Mouse (Mus musculus): ENCODE measurements around the gene Trim7. TPM values are rescaled to one million over a fixed set of nuclear protein-coding genes. Genes with fewer than 3 reads are reported as not detected.
"Not testable (repeated sequence)": the region's sequence is repeated elsewhere in the genome, so short reads cannot be mapped to it uniquely, and the experiment has no call there.

The Trim7 gene
- polyA plus RNA-seq (2015; fragmentation: Nextera tagmentation; extraction: Ambion mirVana), result 4.4 and 4.8 TPM in 2 replicates

DNA sequence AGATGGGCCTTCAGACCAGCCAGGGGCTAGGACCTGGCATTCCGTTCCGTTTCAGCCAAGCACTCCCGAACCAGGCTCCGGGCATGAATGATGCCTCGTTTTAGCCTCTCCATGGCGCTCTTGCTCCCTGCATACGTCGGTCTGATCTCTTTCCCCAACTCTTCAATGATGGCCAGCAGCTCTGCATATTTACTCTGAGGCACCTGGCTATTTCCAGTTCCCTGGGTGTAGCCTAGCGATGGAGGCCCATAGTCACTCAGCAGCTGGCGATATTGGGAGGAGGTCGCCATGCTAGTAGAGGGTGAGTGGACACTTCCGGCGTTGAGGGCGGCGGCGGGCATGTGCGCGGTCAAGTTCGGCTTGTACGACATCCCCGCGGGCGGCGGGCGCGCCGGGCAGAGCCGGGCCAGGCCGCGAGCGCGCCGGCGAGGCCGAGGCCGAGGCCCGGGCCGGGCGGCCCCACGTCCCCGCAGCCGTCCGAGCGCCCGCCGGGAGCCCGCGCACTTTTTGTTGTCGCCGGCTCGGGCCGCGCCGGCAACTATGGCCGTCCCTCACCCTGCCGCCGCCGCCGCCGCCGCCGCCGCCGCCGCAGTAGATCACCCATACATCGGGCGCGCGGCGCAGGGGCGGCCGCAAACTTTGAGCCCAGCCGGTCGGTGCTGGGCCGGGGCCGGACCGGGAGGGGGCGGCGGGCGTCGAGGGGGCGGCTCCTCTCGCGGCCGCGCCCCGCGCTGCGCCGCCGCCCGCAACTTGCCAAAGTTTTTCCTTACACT is at the start of gene Trim7, which contains the start of gene Gm12184:
Trim7 (plus strand) TSS at position 162 of the 773 bp plus-strand sequence.
Gm12184 (minus strand) TSS at position 677 of the 773 bp plus-strand sequence.
- peak within 1 kb of the TSS; percentile 36; the same call in 1 of the 2 replicates for H3K27ac ChIP-seq (ENCODE audit: low read length)
- H3K36me3 ChIP-seq (ENCODE audit: insufficient read depth, low read length); H3K9me3 ChIP-seq (ENCODE audit: low read length); H3K27me3 ChIP-seq (ENCODE audit: insufficient read depth, low read length); H3K4me1 ChIP-seq (ENCODE audit: insufficient read depth, low read length): not testable (repeated sequence)
- H3K9ac ChIP-seq (replicated peaks; ENCODE audit: low read length), result peak within 1 kb of the TSS; percentile 65
- peak; percentile 85 for ATAC-seq (ENCODE audit: low FRiP score, low TSS enrichment)
- H3K4me3 ChIP-seq (ENCODE audit: low read length), result peak within 1 kb of the TSS; percentile 46
- WGBS, result under 1% methylated on average over 42 of the region's 92 CpGs
- H3K4me2 ChIP-seq (replicated peaks; ENCODE audit: low read depth, low read length), result peak within 1 kb of the TSS; percentile 67

GRCm38 (mm10) chr11:48776664-48777063 is 49.3 kb upstream of the Trim7 start:
- Histone ChIP-seq H3K27me3 (ENCODE audit: insufficient read depth, low read length) (no peaks in the 10 kb centered on the region), H3K4me3 (ENCODE audit: low read length) (no peak overlapping the region), H3K36me3 (ENCODE audit: insufficient read depth, low read length) (no peaks in the 10 kb centered on the region), H3K4me2 (replicated peaks; ENCODE audit: low read depth, low read length) (no peak overlapping the region), H3K4me1 (ENCODE audit: insufficient read depth, low read length) (peaks cover 7% of the 10 kb centered on the region; the same call in 1 of the 2 replicates), H3K27ac (ENCODE audit: low read length) (no peak overlapping the region), H3K9ac (replicated peaks; ENCODE audit: low read length) (no peak overlapping the region), H3K9me3 (ENCODE audit: low read length) (no peaks in the 10 kb centered on the region)
- 0 out of 2 replicates have a peak, but pooled peaks have one; percentile 5 for ATAC-seq (ENCODE audit: low FRiP score, low TSS enrichment)
- WGBS, result 48% methylated on average over 9 of the region's 9 CpGs

- H3K9me3 ChIP-seq (ENCODE audit: low read length), result no peaks in the 10 kb centered on the region
- H3K4me3 ChIP-seq (ENCODE audit: low read length), result no peak overlapping the region
- no peaks in the 10 kb centered on the region for H3K36me3 ChIP-seq (ENCODE audit: insufficient read depth, low read length)
- no peak overlapping the region for H3K27ac ChIP-seq (ENCODE audit: low read length)
- no peak overlapping the region for H3K9ac ChIP-seq (replicated peaks; ENCODE audit: low read length)
- WGBS, result 86% methylated on average over 9 of the region's 9 CpGs
- no peaks in the 10 kb centered on the region for H3K27me3 ChIP-seq (ENCODE audit: insufficient read depth, low read length)
- peaks cover 7% of the 10 kb centered on the region; the same call in 1 of the 2 replicates for H3K4me1 ChIP-seq (ENCODE audit: insufficient read depth, low read length)
- no peak overlapping the region for H3K4me2 ChIP-seq (replicated peaks; ENCODE audit: low read depth, low read length)
- no peak for ATAC-seq (ENCODE audit: low FRiP score, low TSS enrichment)
These were observed 48.6 kb upstream of the Trim7 start for GRCm38 (mm10) chr11:48777303-48777702.

DNA sequence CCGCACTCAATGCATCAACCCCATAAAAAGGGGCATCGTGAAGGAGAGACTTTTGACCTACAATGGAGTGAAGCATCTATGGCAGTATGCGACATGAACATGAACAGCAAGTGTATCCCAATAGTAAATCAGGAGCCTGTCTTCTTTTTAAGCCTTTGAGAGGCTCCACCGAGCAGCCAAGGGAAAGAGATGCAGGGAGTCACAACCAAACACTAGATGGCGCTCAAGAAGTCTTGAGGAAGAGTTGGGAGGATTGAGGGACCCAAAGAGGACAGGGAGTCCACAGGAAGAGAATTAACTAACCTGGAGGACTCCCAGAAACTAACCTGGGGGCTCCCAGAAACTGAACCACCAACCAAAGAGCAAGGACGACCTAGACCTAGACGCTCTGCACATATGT is 46.5 kb upstream of the Trim7 start:
- WGBS, result 44% methylated on average over 7 of the region's 7 CpGs
- ATAC-seq (ENCODE audit: low FRiP score, low TSS enrichment), result no peak
- Histone ChIP-seq H3K9ac (replicated peaks; ENCODE audit: low read length) (no peak overlapping the region), H3K9me3 (ENCODE audit: low read length) (no peaks in the 10 kb centered on the region), H3K4me3 (ENCODE audit: low read length) (no peak overlapping the region), H3K27me3 (ENCODE audit: insufficient read depth, low read length) (no peaks in the 10 kb centered on the region), H3K36me3 (ENCODE audit: insufficient read depth, low read length) (no peaks in the 10 kb centered on the region), H3K27ac (ENCODE audit: low read length) (no peak overlapping the region), H3K4me2 (replicated peaks; ENCODE audit: low read depth, low read length) (no peak overlapping the region), H3K4me1 (ENCODE audit: insufficient read depth, low read length) (peaks cover 2% of the 10 kb centered on the region; the same call in 1 of the 2 replicates)

DNA sequence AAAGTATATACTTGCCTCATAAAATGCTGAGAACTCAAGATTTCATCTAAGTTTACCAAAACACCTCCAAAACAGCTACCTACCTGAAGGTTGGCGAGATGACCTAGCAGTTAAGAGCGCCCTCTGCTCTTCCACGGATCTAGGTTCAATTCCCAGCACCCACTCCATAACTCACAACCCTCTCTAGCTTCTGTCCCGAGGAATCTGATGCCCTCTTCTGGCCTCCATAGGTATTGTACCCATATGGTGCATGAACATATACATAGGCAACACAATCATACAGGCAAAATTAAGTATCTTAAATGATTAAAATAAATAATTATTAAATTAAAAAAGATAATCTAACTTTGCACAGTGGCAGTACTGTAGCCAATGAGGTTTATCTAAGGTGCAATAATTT is 43.7 kb upstream of the Trim7 start:
- Histone ChIP-seq H3K4me3 (ENCODE audit: low read length) (no peak overlapping the region), H3K4me1 (ENCODE audit: insufficient read depth, low read length) (no peaks in the 10 kb centered on the region), H3K9ac (replicated peaks; ENCODE audit: low read length) (no peak overlapping the region), H3K36me3 (ENCODE audit: insufficient read depth, low read length) (no peaks in the 10 kb centered on the region), H3K9me3 (ENCODE audit: low read length) (no peaks in the 10 kb centered on the region), H3K27me3 (ENCODE audit: insufficient read depth, low read length) (no peaks in the 10 kb centered on the region), H3K27ac (ENCODE audit: low read length) (no peak overlapping the region), H3K4me2 (replicated peaks; ENCODE audit: low read depth, low read length) (no peak overlapping the region)
- ATAC-seq (ENCODE audit: low FRiP score, low TSS enrichment), result no peak
- WGBS, result 94% methylated on average over 4 of the region's 4 CpGs

DNA sequence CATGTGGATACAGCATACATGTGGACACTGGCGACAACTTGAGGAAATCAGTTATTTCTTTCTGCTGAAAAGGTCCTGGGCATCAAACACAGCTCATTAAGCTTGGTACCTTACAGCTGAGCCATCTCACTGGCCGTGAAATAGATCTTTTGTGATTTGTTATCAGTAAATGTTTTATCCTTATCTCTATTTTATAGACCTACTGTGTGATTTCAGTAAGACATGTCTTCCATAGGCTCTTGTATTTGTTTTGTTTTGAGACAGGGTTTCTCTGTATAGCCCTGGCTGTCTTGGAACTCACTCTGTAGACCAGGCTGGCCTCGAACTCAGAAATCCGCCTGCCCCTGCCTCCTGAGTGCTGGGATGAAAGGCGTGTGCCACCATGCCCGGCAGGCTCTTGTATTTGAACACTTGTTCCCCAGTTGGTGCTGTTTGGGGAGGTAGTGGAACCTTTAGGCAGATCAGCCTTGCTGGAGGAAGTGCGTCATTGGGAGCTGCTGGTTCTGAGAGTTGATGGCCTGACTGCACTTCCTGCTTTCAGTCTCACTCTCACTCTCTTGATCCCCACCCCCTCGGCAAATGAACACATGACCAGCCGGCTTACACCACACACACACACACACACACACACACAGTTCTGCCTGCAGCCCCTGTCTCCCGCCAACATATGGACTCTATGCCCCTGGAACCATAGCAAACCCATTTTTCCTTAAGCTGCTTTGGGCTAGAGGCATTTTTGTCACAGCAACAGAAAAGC is 38.3 kb upstream of the Trim7 start:
- Histone ChIP-seq H3K36me3 (ENCODE audit: insufficient read depth, low read length) (no peaks in the 10 kb centered on the region), H3K27ac (ENCODE audit: low read length) (no peak overlapping the region), H3K9ac (replicated peaks; ENCODE audit: low read length) (0 out of 2 replicates have a peak overlapping the region, but pooled peaks have one; percentile 58), H3K9me3 (ENCODE audit: low read length) (no peaks in the 10 kb centered on the region), H3K4me2 (replicated peaks; ENCODE audit: low read depth, low read length) (peak overlapping the region; percentile 67), H3K27me3 (ENCODE audit: insufficient read depth, low read length) (no peaks in the 10 kb centered on the region), H3K4me1 (ENCODE audit: insufficient read depth, low read length) (peaks cover 19% of the 10 kb centered on the region; the same call in 1 of the 2 replicates), H3K4me3 (ENCODE audit: low read length) (peak overlapping the region; percentile 46)
- WGBS, result 50% methylated on average over 10 of the region's 10 CpGs
- peak; percentile 47; the same call in 1 of the 2 replicates for ATAC-seq (ENCODE audit: low FRiP score, low TSS enrichment)

DNA sequence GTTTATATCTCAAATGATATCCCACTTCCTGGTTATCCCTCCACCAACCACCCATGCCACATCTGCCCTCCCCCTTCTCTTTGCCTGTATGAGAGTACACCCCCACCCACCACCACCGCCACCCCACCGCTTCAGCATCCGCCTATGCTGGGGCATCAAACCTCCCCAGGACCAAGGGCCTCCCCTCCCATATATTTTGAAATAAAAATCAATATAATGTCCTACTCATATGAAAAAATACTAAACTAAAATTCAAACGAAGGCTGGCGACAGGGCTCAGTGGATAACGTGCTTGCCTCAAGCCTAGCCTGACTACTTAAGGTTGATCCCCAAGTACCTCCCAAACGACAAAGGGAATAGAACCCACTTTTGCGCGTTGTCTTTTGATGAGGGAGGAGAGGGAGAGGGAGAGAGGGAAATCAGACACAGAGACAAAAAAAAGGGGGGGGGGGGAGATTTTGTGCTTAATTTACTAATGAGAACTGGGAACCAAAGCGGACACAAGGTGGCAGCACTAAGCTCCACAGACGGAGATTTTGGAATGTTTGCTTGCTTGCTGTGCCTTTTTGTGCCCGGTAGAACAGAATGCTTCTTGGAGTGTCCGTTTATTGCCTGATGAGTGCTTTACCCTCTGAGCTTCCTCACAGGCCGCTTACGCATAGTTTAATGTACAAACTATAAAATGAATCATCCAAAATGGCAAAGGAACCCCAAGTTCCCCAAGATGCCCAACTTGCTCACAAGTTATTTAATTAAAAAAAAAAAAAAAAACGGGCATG is 37.4 kb upstream of the Trim7 start:
- Histone ChIP-seq H3K4me1 (ENCODE audit: insufficient read depth, low read length) (peaks cover 19% of the 10 kb centered on the region; the same call in 1 of the 2 replicates), H3K9ac (replicated peaks; ENCODE audit: low read length) (peak overlapping the region; percentile 58), H3K4me2 (replicated peaks; ENCODE audit: low read depth, low read length) (peak overlapping the region; percentile 67), H3K9me3 (ENCODE audit: low read length) (no peaks in the 10 kb centered on the region), H3K36me3 (ENCODE audit: insufficient read depth, low read length) (no peaks in the 10 kb centered on the region), H3K27me3 (ENCODE audit: insufficient read depth, low read length) (no peaks in the 10 kb centered on the region), H3K27ac (ENCODE audit: low read length) (no peak overlapping the region), H3K4me3 (ENCODE audit: low read length) (peak overlapping the region; percentile 46)
- WGBS, result 11% methylated on average over 16 of the region's 16 CpGs
- ATAC-seq (ENCODE audit: low FRiP score, low TSS enrichment), result peak; percentile 33

- no peak overlapping the region; the same call in 1 of the 2 replicates for H3K4me2 ChIP-seq (replicated peaks; ENCODE audit: low read depth, low read length)
These were observed 36.7 kb upstream of the Trim7 start for GRCm38 (mm10) chr11:48789215-48789614.

More at GRCm38 (mm10) chr11:48789215-48789614, 36.7 kb upstream of the Trim7 start:
- 82% methylated on average over 5 of the region's 5 CpGs for WGBS
- ATAC-seq (ENCODE audit: low FRiP score, low TSS enrichment), result no peak
- no peak overlapping the region for H3K27ac ChIP-seq (ENCODE audit: low read length)
- no peaks in the 10 kb centered on the region for H3K9me3 ChIP-seq (ENCODE audit: low read length)
- H3K4me1 ChIP-seq (ENCODE audit: insufficient read depth, low read length), result peaks cover 19% of the 10 kb centered on the region; the same call in 1 of the 2 replicates
- no peaks in the 10 kb centered on the region for H3K27me3 ChIP-seq (ENCODE audit: insufficient read depth, low read length)
- no peak overlapping the region for H3K4me3 ChIP-seq (ENCODE audit: low read length)
- no peak overlapping the region for H3K9ac ChIP-seq (replicated peaks; ENCODE audit: low read length)
- no peaks in the 10 kb centered on the region for H3K36me3 ChIP-seq (ENCODE audit: insufficient read depth, low read length)

Measured in kidney, embryonic 16.5 days (tissue).